Mouse (Mus musculus) CD4-positive, CD25-positive, alpha-beta regulatory T cell, adult 9 weeks (primary cell): ENCODE measurements around the gene Aamp. TPM values are rescaled to one million over a fixed set of nuclear protein-coding genes. Genes with fewer than 3 reads are reported as not detected.

Source experiments
- polyA plus RNA-seq: library from polyadenylated mRNA; unstranded; fragments of 100-300 nt; shearing (Covaris generic); gene quantifications from one replicate; pipeline ENCODE4 v1.2.1, GENCODE M21; 2017

Aamp gene
- 272 TPM for polyA plus RNA-seq

DNA sequence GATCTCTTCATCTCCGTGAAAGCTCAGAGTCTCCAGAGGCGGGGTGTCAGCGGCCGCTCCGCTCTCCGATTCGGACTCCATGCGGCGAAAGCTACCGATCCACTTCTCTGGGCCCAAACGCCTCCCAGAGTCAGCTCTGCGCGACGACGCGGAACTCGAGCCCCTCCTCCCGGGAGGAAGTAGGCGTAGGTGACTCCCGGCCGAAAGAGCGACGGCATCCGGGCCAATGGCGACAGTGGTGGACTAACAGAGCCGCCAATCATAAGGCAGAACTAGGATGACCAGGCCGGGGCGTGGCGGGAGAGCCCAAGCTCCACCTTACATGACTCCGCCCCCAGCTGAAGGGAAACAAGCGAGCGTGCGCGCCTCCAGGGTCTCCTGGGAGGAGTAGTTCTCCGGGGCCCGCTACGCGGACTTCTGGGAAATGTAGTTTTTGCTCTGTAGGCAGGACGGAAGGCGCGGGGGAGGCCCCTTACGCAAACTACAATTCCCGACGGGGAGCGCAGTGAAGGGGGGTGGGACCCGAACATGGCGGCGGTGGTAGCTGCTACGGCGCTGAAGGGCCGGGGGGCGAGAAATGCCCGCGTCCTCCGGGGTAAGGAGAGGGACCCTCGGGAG lies at the start of gene Aamp, which contains the start of gene Pnkd:
TSS of gene Aamp (minus strand) at position 196 of the 618 bp plus-strand sequence.
TSS of gene Pnkd (plus strand) at position 388 of the 618 bp plus-strand sequence.

DNA sequence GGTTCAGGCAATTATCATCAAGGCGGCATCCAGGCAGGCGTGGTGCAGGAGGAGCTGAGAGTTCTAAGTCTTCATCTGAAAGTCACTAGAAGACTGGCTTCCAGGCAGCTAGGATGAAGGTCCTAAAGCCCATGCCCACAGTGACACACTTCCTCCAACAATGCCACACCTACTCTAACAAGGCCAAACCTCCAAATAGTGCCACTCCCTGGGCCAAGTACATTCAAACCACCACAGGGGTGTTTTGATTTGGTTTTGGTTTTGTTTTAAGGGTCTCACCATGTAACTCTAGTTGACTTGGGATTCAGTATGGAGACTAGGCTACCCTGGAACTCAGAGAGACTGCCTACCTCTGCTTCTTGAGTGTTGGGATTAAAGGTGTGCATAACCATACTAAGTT lies 21.0 kb upstream of the Aamp start, which contains the start of gene Tmbim1:
TSS of gene Tmbim1 (minus strand) at position 101 of the 400 bp plus-strand sequence.

DNA sequence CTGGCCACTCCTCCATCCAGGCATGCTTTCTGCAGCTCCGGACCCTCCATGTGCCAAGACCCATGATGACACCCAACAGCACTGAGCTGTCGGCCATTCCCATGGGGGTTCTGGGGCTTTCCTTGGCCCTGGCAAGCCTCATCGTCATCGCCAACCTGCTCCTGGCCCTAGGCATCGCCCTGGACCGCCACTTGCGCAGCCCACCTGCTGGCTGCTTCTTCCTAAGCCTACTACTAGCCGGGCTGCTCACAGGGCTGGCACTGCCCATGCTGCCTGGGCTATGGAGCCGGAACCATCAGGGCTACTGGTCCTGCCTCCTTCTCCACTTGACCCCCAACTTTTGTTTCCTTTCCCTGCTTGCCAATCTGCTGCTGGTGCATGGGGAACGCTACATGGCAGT lies 6.0 kb downstream of the Aamp start, which contains the start of gene Gpbar1:
TSS of gene Gpbar1 (plus strand) at position 13 of the 400 bp plus-strand sequence.

DNA sequence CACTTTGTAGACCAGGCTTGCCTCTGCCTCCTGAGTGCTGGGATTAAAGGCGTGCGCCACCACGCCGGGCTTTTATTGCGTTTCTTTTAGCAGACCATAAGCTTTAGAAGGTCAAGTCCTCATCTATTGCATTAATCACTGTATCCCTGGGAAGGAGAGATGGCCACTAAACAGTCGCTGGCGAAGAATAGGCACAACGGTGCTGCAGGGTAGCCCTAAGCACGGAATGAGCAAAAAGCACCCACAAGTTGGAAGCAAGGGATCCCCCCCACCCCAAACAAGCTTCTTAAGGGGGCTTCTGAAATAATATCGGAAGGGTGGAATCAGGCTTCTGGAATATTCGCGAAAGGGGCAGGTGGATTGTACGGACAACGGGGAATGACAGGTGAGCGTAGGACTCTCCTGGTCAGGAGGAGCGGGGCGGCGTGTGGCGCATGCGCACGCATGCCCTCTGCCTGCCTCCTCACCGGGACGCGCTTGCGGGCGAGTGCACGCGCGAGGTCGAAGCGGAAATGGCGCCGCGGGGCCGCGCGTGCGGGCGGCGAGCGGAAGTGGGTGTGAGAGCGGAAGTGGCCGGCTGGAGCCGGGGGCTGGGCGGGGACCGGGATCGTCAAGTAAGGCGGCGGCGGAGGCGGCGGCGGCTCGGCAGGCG lies 48.5 kb downstream of the Aamp start, which contains the start of gene Arpc2:
TSS of gene Arpc2 (plus strand) at position 147 of the 652 bp plus-strand sequence.

Other genes starting within 250 kb of the Aamp start
- 39.3 TPM for gene Tns1, start 160.3 kb downstream of the Aamp start, polyA plus RNA-seq
- not detected for gene Rufy4, start 159.2 kb downstream of the Aamp start, polyA plus RNA-seq
- not detected for gene Cxcr2, start 130.7 kb downstream of the Aamp start, polyA plus RNA-seq
- not detected for gene Cxcr1, start 90.1 kb downstream of the Aamp start, polyA plus RNA-seq
- 833 TPM for gene Arpc2, start 48.7 kb downstream of the Aamp start, polyA plus RNA-seq
- 1.0 TPM for gene Gpbar1, start 6.2 kb downstream of the Aamp start, polyA plus RNA-seq
- 94.0 TPM for gene Pnkd, start 192 bp upstream of the Aamp start, polyA plus RNA-seq
- 18.2 TPM for gene Tmbim1, start 20.9 kb upstream of the Aamp start, polyA plus RNA-seq
- gene Catip, start 77.4 kb upstream of the Aamp start, polyA plus RNA-seq = 0.15 TPM
- gene Slc11a1, start 90.5 kb upstream of the Aamp start, polyA plus RNA-seq = 2.0 TPM
- 8.3 TPM for gene Ctdsp1, start 106.8 kb upstream of the Aamp start, polyA plus RNA-seq
- gene Vil1, start 124.6 kb upstream of the Aamp start, polyA plus RNA-seq = 0.24 TPM
- 37.2 TPM for gene Cnot9, start 221.3 kb upstream of the Aamp start, polyA plus RNA-seq